Mouse (Mus musculus): ENCODE data around the gene Chn1. TPM values are rescaled to one million over a fixed set of nuclear protein-coding genes. Genes with fewer than 3 reads are reported as not detected.

The Chn1 gene
- polyA plus RNA-seq (2015; fragmentation: Nextera tagmentation; extraction: Ambion mirVana), result 10.4 and 10.5 TPM in 2 replicates

GRCm38 (mm10) chr2:73774786-73775682 lies at the start of gene Chn1:
TSS of gene Chn1 (minus strand) at chr2:73775346.

DNA sequence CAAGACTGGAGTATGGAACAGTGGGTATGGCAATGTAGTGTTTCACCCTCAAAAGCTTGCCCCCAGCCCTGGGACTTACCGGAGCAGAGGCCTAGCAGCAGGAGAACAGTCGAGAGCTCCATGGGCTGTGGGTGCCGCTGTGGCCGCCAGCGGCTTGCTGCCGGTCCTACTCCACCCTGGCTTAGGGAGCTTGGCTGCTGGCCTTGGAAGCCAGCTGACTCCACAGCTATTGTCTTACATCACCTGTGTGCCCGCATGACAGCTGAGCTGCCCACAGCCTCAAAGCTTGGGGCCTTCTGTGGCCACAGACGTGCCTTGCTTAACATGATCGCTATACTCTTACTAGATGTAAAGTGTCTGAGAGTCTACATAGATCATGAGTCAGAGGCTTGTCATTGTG lies 195.0 kb downstream of the Chn1 start, which contains the start of gene Chrna1:
TSS of gene Chrna1 (minus strand) at position 173 of the 400 bp plus-strand sequence.

Other genes starting within 250 kb of the Chn1 start
- 5.4 and 6.2 TPM in 2 replicates for gene Wipf1, start 245.6 kb downstream of the Chn1 start, polyA plus RNA-seq (2015; fragmentation: Nextera tagmentation; extraction: Ambion mirVana)
- 0.08 and 0.12 TPM in 2 replicates for gene Chrna1, start 195.0 kb downstream of the Chn1 start, polyA plus RNA-seq (2015; fragmentation: Nextera tagmentation; extraction: Ambion mirVana)
- gene Atf2, start 117.3 kb upstream of the Chn1 start, polyA plus RNA-seq (2015; fragmentation: Nextera tagmentation; extraction: Ambion mirVana), result 25.3 and 33.9 TPM in 2 replicates
- 1,273 and 1,277 TPM in 2 replicates for gene Atp5g3, start 136.0 kb upstream of the Chn1 start, polyA plus RNA-seq (2015; fragmentation: Nextera tagmentation; extraction: Ambion mirVana)